Mouse (Mus musculus) liver (tissue): ENCODE data around the gene Six5.

Experiments
- DNase-seq: peaks from one replicate; pipeline ENCODE4 v3.0.0-alpha.2; 2020; ENCODE audit warnings: mixed read lengths

Six5 gene

GRCm38 (mm10) chr7:19075723-19076585 lies 18.4 kb upstream of the Six5 start, which contains the start of gene Dmwd:
Dmwd (plus strand) TSS chr7:19076227.
- DNase-seq, result peak; percentile 95

DNA sequence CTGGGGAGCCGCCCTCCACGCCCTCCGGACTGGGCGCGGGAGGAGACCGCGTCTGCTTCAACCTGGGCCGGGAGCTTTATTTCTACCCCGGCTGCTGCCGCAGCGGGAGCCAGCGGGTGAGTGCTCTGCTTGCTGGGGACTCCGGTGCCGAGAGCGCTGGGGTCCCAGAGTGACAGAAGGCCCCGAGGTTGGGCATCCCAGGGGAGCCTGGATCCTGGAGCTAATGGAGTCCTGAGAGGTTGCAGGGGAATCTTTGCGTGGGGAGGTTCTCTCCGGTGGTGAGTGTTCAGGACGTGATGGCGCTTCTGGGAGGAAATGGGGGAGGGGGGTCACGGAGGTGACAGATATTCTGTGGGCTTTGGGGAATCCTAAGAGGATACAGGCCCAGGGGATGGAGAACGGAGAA lies 17.8 kb upstream of the Six5 start:
- peak; percentile 58 for DNase-seq

DNA sequence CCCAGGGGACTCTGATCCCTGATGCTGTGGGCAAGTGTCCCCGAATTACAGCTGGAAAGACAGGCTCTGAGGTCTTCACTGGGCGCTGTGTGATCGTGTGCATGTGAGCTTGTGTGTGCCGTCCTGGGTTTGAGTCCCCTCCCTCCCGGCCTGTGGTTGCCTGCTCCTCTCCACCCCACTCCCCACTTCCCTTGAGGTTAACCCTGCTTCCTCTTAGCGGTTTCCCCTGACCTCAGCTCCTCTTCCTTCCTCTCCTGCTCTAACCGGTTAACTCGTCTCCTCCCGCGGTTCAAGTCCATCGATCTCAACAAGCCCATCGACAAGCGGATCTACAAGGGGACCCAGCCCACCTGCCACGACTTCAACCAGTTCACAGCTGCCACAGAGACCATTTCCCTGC lies 16.6 kb upstream of the Six5 start:
- DNase-seq, result peak; percentile 52

GRCm38 (mm10) chr7:19078732-19079131 lies 15.7 kb upstream of the Six5 start:
- no peak for DNase-seq

- DNase-seq, result no peak
Observed at GRCm38 (mm10) chr7:19080451-19080950, 13.9 kb upstream of the Six5 start.

- no peak for DNase-seq
Observed at GRCm38 (mm10) chr7:19082171-19082570, 12.2 kb upstream of the Six5 start.

DNA sequence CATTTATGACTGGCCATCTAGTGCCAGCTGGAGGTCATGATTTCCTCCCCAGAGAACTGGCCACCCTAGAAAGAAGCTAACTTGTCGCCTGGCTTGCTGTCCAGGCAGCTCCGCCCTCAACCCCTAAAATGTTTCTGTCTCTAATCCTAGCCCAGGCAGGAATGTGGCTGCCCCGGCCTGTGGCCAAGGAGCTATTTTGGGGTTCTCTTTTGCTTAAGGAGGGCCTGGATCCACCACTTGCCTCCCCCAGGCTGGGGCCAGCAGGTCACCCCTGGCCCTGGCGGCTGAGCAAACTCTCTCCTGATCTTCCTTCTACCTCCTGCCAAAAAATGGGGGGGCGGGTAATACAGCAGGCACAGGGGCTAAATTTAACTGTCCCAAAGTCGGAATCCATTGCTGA lies 11.3 kb upstream of the Six5 start:
- no peak for DNase-seq

DNA sequence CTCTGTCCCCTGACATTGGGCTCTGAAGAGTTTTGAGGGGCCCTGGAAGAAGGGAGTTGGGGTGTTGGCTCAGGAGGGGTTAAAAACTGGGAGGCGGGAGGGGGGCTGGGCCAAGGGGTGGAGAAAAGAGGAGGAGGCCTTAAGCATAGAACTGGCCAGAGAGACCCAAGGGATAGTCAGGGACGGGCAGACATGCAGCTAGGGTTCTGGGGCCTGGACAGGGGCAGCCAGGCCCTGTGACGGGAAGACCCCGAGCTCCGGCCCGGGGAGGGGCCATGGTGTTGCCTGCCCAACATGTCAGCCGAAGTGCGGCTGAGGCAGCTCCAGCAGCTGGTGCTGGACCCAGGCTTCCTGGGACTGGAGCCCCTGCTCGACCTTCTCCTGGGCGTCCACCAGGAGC lies 10.7 kb upstream of the Six5 start, which contains the start of gene Dmpk:
Gene Dmpk (plus strand): TSS at position 149 of the 400 bp plus-strand sequence.
- DNase-seq, result no peak

- DNase-seq, result no peak
Observed at GRCm38 (mm10) chr7:19084277-19084771, 10.1 kb upstream of the Six5 start.

DNA sequence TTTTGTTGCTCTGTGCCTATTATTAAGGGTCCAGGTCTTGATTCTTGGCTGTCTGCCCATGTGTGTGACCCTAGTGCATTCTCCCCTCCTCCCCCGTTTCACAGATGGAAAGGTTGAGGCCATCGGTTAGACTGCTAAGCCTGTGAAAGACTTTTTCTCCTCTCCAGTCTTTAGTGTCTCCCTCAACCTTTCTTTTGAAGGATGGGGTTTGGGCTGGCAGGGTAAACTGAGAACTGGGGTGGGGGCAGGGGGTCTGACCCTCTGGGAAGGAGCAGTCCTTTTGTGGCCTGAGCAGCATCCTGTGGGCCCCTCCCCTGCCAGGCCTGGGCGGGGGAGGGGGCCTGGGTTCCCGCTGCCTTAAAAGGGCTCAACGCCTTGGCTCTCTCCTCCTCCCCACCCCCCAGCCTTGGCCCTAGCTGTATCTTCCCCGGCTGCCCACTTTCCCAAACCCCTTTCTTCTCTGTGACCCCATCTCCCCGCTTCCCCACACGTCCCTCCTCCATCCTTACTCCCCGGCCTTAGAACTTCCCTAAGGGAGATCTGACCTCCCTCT lies 9.4 kb upstream of the Six5 start:
- no peak for DNase-seq

GRCm38 (mm10) chr7:19085495-19085894 lies 8.9 kb upstream of the Six5 start:
- DNase-seq, result no peak

DNA sequence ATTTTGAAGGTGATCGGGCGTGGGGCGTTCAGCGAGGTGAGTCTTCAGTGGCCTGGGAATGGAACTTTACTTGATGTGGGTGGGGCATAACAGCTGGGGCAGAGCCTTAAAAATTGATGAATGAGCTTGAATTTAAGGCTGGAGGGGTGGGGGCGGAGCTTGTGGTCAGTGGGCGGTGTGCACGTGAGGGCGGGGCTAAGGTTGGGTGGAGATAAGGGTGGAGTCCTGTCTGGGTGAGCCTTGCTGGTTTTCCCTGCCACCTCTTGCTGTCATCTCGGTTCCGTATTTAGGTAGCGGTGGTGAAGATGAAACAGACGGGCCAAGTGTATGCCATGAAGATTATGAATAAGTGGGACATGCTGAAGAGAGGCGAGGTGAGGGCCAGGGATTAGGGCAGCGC lies 8.4 kb upstream of the Six5 start:
- DNase-seq, result peak; percentile 90

DNA sequence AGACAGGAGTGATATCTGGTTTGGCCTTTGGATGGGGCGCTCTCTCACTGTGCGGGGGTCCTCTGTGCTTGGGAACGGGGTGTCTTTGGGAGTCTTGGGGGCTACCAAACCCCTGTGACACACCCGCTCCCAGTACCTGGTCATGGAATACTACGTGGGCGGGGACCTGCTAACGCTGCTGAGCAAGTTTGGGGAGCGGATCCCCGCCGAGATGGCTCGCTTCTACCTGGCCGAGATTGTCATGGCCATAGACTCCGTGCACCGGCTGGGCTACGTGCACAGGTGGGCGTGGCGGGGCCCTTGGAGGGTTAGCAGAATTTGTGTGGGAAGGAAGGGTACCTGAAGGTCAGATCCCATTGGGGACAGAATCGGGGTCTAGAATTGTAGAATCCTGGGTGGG lies 7.6 kb upstream of the Six5 start:
- DNase-seq, result no peak

- peak; percentile 79 for DNase-seq
Observed at GRCm38 (mm10) chr7:19088813-19089212, 5.6 kb upstream of the Six5 start.

DNA sequence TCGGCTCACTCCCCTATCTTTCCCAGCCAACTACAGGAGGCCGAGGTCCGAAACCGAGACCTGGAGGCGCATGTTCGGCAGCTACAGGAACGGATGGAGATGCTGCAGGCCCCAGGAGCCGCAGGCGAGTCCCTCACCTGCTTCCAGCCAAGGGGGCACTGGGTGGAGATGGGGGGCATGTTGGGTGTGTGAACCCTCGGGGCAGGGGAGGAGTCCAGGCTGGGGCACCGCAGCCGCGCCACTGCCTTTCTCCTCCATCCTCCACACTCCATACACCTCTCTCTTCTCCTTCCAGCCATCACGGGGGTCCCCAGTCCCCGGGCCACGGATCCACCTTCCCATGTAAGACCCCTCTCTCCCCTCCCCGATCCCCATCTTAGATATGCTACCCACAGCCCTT lies 2.5 kb upstream of the Six5 start:
- DNase-seq, result no peak

DNA sequence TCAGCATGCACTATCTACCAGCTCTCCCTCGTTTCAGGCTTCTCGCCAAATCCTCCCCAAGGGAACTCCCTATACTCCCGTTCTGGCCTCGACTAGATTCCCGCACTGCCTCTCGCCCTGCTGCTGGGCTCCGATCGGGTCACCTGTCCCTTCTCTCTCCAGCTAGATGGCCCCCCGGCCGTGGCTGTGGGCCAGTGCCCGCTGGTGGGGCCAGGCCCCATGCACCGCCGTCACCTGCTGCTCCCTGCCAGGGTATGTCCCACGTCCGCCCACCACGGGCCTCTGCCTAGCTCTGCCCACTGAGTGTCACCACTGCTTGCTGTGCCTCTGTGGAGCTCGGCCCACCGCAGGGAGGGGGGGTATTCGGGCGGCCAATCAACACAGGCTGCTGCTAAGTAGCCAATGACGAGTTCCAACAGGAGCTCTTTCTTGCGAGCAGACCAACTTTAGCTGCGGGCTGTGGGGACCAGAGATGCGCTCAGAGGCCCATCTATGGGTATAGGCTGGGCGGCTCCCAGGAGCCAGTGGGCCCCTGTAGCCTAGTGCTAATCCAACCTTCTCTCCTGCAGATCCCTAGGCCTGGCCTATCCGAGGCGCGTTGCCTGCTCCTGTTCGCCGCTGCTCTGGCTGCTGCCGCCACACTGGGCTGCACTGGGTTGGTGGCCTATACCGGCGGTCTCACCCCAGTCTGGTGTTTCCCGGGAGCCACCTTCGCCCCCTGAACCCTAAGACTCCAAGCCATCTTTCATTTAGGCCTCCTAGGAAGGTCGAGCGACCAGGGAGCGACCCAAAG lies 1.8 kb upstream of the Six5 start:
- peak; percentile 72 for DNase-seq

DNA sequence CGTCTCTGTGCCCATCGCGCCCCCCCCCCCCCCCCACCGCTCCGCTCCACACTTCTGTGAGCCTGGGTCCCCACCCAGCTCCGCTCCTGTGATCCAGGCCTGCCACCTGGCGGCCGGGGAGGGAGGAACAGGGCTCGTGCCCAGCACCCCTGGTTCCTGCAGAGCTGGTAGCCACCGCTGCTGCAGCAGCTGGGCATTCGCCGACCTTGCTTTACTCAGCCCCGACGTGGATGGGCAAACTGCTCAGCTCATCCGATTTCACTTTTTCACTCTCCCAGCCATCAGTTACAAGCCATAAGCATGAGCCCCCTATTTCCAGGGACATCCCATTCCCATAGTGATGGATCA lies 1.2 kb upstream of the Six5 start:
- DNase-seq, result peak; percentile 86

GRCm38 (mm10) chr7:19093537-19094385 lies 633 bp upstream of the Six5 start:
- DNase-seq, result peak; percentile 92

GRCm38 (mm10) chr7:19094826-19095750 lies 694 bp downstream of the Six5 start:
- DNase-seq, result peak; percentile 44

DNA sequence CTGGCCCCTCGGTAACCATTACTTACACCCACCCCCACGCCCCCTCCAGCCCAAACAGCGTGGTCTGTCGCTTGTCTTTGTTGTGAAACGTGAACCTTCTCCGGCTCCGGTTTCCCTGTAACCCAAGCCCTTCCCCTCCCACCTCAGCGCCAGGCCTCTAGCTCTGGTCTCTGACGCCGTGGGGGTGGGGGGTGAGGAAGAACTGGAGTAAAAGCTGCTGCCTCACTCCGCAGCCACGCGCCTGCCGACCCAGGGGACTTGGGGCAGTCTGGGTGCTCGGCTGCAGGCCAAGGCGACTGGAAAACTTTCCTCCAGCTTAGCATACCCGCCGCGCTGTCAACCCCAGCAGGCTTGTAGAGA lies 1.3 kb downstream of the Six5 start:
- DNase-seq, result peak; percentile 73

GRCm38 (mm10) chr7:19096421-19096976 lies 2.1 kb downstream of the Six5 start:
- no peak for DNase-seq
